Mouse (Mus musculus) forebrain, embryonic 16.5 days (tissue): ENCODE measurements around the gene Olfr847. TPM values are rescaled to one million over a fixed set of nuclear protein-coding genes. Genes with fewer than 3 reads are reported as not detected.

ENCODE experiments used
- ATAC-seq: fragments of 200-750 bp; cut with Nextera tagmentation; 2 replicates; pipeline ENCODE4 v1.8.0; 2017; ENCODE audit warnings: mild to moderate bottlenecking, moderate library complexity
- H3K27ac ChIP-seq: fragments of 300-500 bp; sonication (generic); 2 replicates; pipeline ENCODE4 v1.5.1; 2014; ENCODE audit warnings: low read length, control low read depth
- H3K27me3 ChIP-seq: fragments of 300-500 bp; sonication (generic); replicated peaks from 2 replicates; pipeline ENCODE4 v1.6.1; 2014; ENCODE audit warnings: low read length; ENCODE audit not compliant: control insufficient read depth, insufficient read depth
- H3K36me3 ChIP-seq: fragments of 300-500 bp; sonication (generic); 2 replicates; pipeline ENCODE4 v1.6.1; 2014; ENCODE audit not compliant: control insufficient read depth, insufficient read depth
- H3K4me1 ChIP-seq: fragments of 300-500 bp; sonication (generic); replicated peaks from 2 replicates; pipeline ENCODE4 v1.6.1; 2014; ENCODE audit warnings: low read length; ENCODE audit not compliant: control insufficient read depth, insufficient read depth
- H3K4me2 ChIP-seq: fragments of 300-500 bp; sonication (generic); 2 replicates; pipeline ENCODE4 v1.6.1; 2014; ENCODE audit warnings: mild to moderate bottlenecking, low read length, control low read depth
- H3K4me3 ChIP-seq: fragments of 300-500 bp; sonication (generic); replicated peaks from 2 replicates; pipeline ENCODE4 v1.5.1; 2014; ENCODE audit warnings: mild to moderate bottlenecking, low read length, control low read depth
- H3K9ac ChIP-seq: fragments of 300-500 bp; sonication (generic); replicated peaks from 2 replicates; pipeline ENCODE4 v1.6.1; 2014; ENCODE audit warnings: low read depth, low read length, control low read depth
- H3K9me3 ChIP-seq: fragments of 300-500 bp; sonication (generic); 2 replicates; pipeline ENCODE4 v1.6.1; 2016; ENCODE audit warnings: low read length; ENCODE audit not compliant: control insufficient read depth
- WGBS: fragments of 180-500 bp; shearing (Covaris S2); extraction: QIAGEN DNeasy Blood & Tissue Kit; methylation state at CpG from one replicate; pipeline ENCODE4 v1.1.7; 2014; 5-methylcytosine and 5-hydroxymethylcytosine counted together
- polyA plus RNA-seq: library from polyadenylated mRNA; unstranded; fragments of >200 nt; fragmentation: Nextera tagmentation; extraction: Ambion mirVana; gene quantifications from 2 replicates; pipeline ENCODE4 v1.2.1, GENCODE M21; 2015

Gene Olfr847
- not detected in 2 replicates for polyA plus RNA-seq

DNA sequence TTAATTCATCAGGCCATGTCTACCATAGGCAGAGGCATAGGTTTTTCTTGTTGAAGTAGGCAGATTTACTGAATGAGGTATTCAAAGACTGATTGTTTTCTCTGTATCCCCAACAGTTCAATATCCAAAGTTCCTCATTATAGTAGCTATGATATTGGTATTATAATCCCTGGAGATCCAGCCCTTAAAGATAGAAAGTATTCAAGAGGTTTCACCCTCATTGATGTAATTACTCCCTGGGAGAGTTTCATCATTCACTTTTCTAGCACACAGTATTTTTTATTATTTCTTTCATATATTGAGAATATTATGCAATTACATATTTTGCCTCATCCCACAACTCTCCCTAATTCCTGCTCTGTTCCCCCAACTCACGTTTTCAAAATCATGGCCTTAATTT lies at the start of gene Olfr847:
Gene Olfr847, minus strand, starts transcription at position 101 of the 400 bp plus-strand sequence.
- Histone ChIP-seq H3K4me3 (no peak within 1 kb of the TSS), H3K4me2 (no peak within 1 kb of the TSS), H3K9ac (no peak within 1 kb of the TSS), H3K36me3 (no peaks in the 10 kb centered on the region), H3K27me3 (no peaks in the 10 kb centered on the region), H3K4me1 (no peaks in the 10 kb centered on the region), H3K27ac (no peak within 1 kb of the TSS), H3K9me3 (peaks cover 3% of the 10 kb centered on the region; the same call in 1 of the 2 replicates)
- no peak for ATAC-seq
- 61% methylated on average over 1 of the region's 1 CpGs for WGBS

- Histone ChIP-seq H3K36me3 (no peaks in the 10 kb centered on the region), H3K4me2 (no peak within 1 kb of the TSS), H3K4me3 (no peak within 1 kb of the TSS), H3K4me1 (no peaks in the 10 kb centered on the region), H3K27me3 (no peaks in the 10 kb centered on the region), H3K27ac (no peak within 1 kb of the TSS), H3K9me3 (0 out of 2 replicates have a peak, but pooled peaks cover 2% of the 10 kb centered on the region), H3K9ac (no peak within 1 kb of the TSS)
- WGBS = 48% methylated on average over 1 of the region's 1 CpGs
- ATAC-seq = no peak
Observed at GRCm38 (mm10) chr9:19363905-19364304, 14.6 kb downstream of the Olfr847 start, which contains the start of gene Olfr846. Gene Olfr846 (minus strand): TSS chr9:19364005.

DNA sequence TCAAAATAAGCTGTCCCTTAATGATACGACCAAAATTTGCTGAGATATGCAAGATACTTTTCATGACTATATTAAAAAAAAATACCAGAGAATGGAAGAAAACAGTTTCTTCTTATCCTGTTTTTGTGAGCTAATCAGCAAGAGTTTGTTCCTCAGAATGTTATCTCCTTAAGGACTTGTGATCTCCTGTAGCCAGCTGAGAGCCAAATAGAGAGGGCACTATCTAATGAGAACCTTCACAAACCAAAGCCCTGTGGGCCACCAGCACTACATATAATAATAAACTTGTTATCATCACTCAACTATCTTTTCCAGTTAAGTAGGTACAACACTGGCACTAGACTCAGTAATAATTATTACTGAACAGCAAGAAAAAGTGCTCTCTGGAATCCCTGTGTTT lies 42.3 kb downstream of the Olfr847 start, which contains the start of gene Olfr845:
Gene Olfr845, plus strand, starts transcription at position 301 of the 400 bp plus-strand sequence.
- WGBS = 80% methylated on average over 1 of the region's 1 CpGs
- H3K27ac ChIP-seq = no peak within 1 kb of the TSS
- no peak for ATAC-seq

More for the DNA sequence above, 42.3 kb downstream of the Olfr847 start, which contains the start of gene Olfr845:
- Histone ChIP-seq H3K4me3 (no peak within 1 kb of the TSS), H3K27me3 (no peaks in the 10 kb centered on the region), H3K9me3 (no peaks in the 10 kb centered on the region), H3K4me2 (no peak within 1 kb of the TSS), H3K36me3 (no peaks in the 10 kb centered on the region), H3K9ac (no peak within 1 kb of the TSS), H3K4me1 (no peaks in the 10 kb centered on the region)

Other genes starting within 250 kb of the Olfr847 start
- not detected in 2 replicates for gene Olfr837, start 242.4 kb downstream of the Olfr847 start, polyA plus RNA-seq
- gene Olfr839-ps1, start 201.4 kb downstream of the Olfr847 start, polyA plus RNA-seq = not detected in 2 replicates
- gene Olfr843, start 126.7 kb downstream of the Olfr847 start, polyA plus RNA-seq = not detected in 2 replicates
- not detected in 2 replicates for gene Olfr844, start 62.3 kb downstream of the Olfr847 start, polyA plus RNA-seq
- gene Olfr845, start 42.2 kb downstream of the Olfr847 start, polyA plus RNA-seq = not detected in 2 replicates
- not detected in 2 replicates for gene Olfr846, start 14.7 kb downstream of the Olfr847 start, polyA plus RNA-seq
- gene Olfr849, start 61.6 kb upstream of the Olfr847 start, polyA plus RNA-seq = not detected in 2 replicates
- gene Olfr850, start 99.6 kb upstream of the Olfr847 start, polyA plus RNA-seq = not detected in 2 replicates
- not detected in 2 replicates for gene Olfr851, start 114.6 kb upstream of the Olfr847 start, polyA plus RNA-seq
- gene Olfr853, start 162.4 kb upstream of the Olfr847 start, polyA plus RNA-seq = not detected in 2 replicates
- not detected in 2 replicates for gene Olfr854, start 188.7 kb upstream of the Olfr847 start, polyA plus RNA-seq
- gene Olfr855, start 203.9 kb upstream of the Olfr847 start, polyA plus RNA-seq = not detected in 2 replicates
- gene Zfp317, start 243.4 kb upstream of the Olfr847 start, polyA plus RNA-seq = 51.7 and 56.0 TPM in 2 replicates